Mouse (Mus musculus): ENCODE measurements around the gene Pakap. TPM values are rescaled to one million over a fixed set of nuclear protein-coding genes. Genes with fewer than 3 reads are reported as not detected.
A peak's percentile ranks its signal among the peaks of the same experiment; 100 is the strongest.

Pakap gene
- polyA plus RNA-seq, 1 experiment from 2014 or later, result 21.4 TPM

- H3K4me3 ChIP-seq (ENCODE audit: low read depth, low read length), result no peak overlapping the region
- H3K27me3 ChIP-seq (ENCODE audit: control insufficient read depth, insufficient read depth, low read length), result no peaks in the 10 kb centered on the region
- no peaks in the 10 kb centered on the region for H3K9me3 ChIP-seq (ENCODE audit: control insufficient read depth, low read length)
- no peak overlapping the region for H3K4me2 ChIP-seq
- H3K9ac ChIP-seq (ENCODE audit: low read length), result no peak overlapping the region
- no peak overlapping the region for H3K27ac ChIP-seq (ENCODE audit: low read depth, low read length)
- H3K4me1 ChIP-seq (ENCODE audit: control insufficient read depth, insufficient read depth, low read length), result no peaks in the 10 kb centered on the region
- ATAC-seq (ENCODE audit: low FRiP score) (no peak), DNase-seq (ENCODE audit: low spot score, missing footprints) (no peak)
- H3K36me3 ChIP-seq (ENCODE audit: control insufficient read depth, insufficient read depth, low read length), result no peaks in the 10 kb centered on the region
- 100% methylated on average over 1 of the region's 1 CpGs for WGBS
Measured at GRCm38 (mm10) chr4:57650994-57651393, 83.0 kb downstream of the Pakap start.

- DNase-seq (ENCODE audit: low spot score, missing footprints) (no peak), ATAC-seq (ENCODE audit: low FRiP score) (no peak)
- Histone ChIP-seq H3K9me3 (ENCODE audit: control insufficient read depth, low read length) (no peaks in the 10 kb centered on the region), H3K36me3 (ENCODE audit: control insufficient read depth, insufficient read depth, low read length) (no peaks in the 10 kb centered on the region), H3K27me3 (ENCODE audit: control insufficient read depth, insufficient read depth, low read length) (no peaks in the 10 kb centered on the region), H3K4me2 (no peak overlapping the region), H3K9ac (ENCODE audit: low read length) (no peak overlapping the region), H3K27ac (ENCODE audit: low read depth, low read length) (no peak overlapping the region), H3K4me3 (ENCODE audit: low read depth, low read length) (no peak overlapping the region), H3K4me1 (ENCODE audit: control insufficient read depth, insufficient read depth, low read length) (no peaks in the 10 kb centered on the region)
- 92% methylated on average over 8 of the region's 8 CpGs for WGBS
Measured at GRCm38 (mm10) chr4:57651547-57651946, 83.6 kb downstream of the Pakap start.

DNA sequence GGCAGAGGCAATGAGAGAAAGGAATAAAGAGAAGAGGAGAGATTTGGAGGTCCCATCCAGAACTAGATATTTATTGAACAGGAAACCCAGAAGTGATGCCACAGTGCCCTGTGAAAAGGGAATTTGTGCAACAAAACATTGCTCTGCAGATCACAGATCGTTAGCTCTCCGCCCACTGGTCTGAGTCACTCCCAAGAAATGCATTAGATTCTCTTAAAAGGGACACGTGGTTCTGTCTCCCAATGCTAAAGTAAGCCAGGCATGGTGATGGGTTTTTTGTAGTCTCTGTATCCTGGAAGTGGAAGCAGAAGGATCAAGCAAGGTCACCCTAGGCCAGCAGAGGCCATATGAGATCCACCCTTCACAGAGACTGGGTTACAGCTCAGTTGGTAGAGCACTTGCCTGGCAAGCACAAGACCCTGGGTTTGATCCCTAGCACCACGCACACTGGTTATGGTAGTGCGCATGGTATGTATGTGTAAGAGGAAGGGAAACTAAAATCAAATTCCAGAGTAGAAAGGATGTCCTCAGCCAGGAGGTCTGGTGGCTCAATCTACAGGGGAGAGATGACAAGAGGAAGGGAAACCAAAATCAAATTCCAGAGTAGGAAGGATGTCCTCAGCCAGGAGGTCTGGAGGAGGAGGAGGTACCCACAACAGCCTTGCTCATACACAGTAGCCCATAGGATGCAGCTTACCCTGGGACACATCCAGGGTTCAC lies 84.4 kb downstream of the Pakap start:
- 81% methylated on average over 5 of the region's 5 CpGs for WGBS

GRCm38 (mm10) chr4:57655966-57656365 lies 88.0 kb downstream of the Pakap start:
- H3K4me2 ChIP-seq, result no peak overlapping the region
- no peaks in the 10 kb centered on the region for H3K27me3 ChIP-seq (ENCODE audit: control insufficient read depth, insufficient read depth, low read length)
- H3K9me3 ChIP-seq (ENCODE audit: control insufficient read depth, low read length), result no peaks in the 10 kb centered on the region
- H3K9ac ChIP-seq (ENCODE audit: low read length), result no peak overlapping the region
- 79% methylated on average over 1 of the region's 1 CpGs for WGBS
- no peak for ATAC-seq (ENCODE audit: low FRiP score)
- DNase-seq (ENCODE audit: low spot score, missing footprints), result no peak
- H3K27ac ChIP-seq (ENCODE audit: low read depth, low read length), result no peak overlapping the region
- no peaks in the 10 kb centered on the region for H3K36me3 ChIP-seq (ENCODE audit: control insufficient read depth, insufficient read depth, low read length)
- peaks cover 12% of the 10 kb centered on the region for H3K4me1 ChIP-seq (ENCODE audit: control insufficient read depth, insufficient read depth, low read length)
- no peak overlapping the region for H3K4me3 ChIP-seq (ENCODE audit: low read depth, low read length)

More for the DNA sequence above, 84.4 kb downstream of the Pakap start:
- Histone ChIP-seq H3K36me3 (ENCODE audit: control insufficient read depth, insufficient read depth, low read length) (no peaks in the 10 kb centered on the region), H3K4me3 (ENCODE audit: low read depth, low read length) (no peak overlapping the region), H3K27ac (ENCODE audit: low read depth, low read length) (no peak overlapping the region), H3K4me1 (ENCODE audit: control insufficient read depth, insufficient read depth, low read length) (no peaks in the 10 kb centered on the region), H3K27me3 (ENCODE audit: control insufficient read depth, insufficient read depth, low read length) (no peaks in the 10 kb centered on the region), H3K9me3 (ENCODE audit: control insufficient read depth, low read length) (no peaks in the 10 kb centered on the region), H3K9ac (ENCODE audit: low read length) (no peak overlapping the region), H3K4me2 (no peak overlapping the region)
- no peak for DNase-seq (ENCODE audit: low spot score, missing footprints)
- ATAC-seq (ENCODE audit: low FRiP score), result no peak

DNA sequence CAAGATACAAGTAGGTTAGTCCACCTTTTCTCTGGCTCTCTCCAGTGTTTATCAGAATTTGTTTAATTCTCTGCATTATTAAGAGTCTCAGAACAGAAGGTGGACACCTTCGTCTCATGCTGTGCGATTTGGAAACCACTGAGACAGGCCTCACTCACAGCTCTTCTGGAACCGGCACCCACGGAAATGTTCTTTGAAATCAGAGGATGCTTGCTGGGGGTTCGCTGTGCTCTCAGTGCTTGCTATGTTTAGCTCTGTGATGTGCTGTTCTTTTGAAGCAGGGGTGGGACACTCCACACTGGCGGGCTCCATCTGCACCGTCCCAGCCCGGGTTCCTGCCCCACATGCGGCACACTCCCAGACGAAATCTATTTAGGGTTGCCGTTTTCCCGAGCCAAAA lies 88.4 kb downstream of the Pakap start:
- 95% methylated on average over 12 of the region's 12 CpGs for WGBS
- no peak overlapping the region for H3K27ac ChIP-seq (ENCODE audit: low read depth, low read length)
- ATAC-seq (ENCODE audit: low FRiP score) (no peak), DNase-seq (ENCODE audit: low spot score, missing footprints) (no peak)
- peaks cover 12% of the 10 kb centered on the region for H3K4me1 ChIP-seq (ENCODE audit: control insufficient read depth, insufficient read depth, low read length)
- no peaks in the 10 kb centered on the region for H3K27me3 ChIP-seq (ENCODE audit: control insufficient read depth, insufficient read depth, low read length)
- no peak overlapping the region for H3K4me3 ChIP-seq (ENCODE audit: low read depth, low read length)
- no peak overlapping the region for H3K9ac ChIP-seq (ENCODE audit: low read length)
- H3K4me2 ChIP-seq, result no peak overlapping the region
- no peaks in the 10 kb centered on the region for H3K36me3 ChIP-seq (ENCODE audit: control insufficient read depth, insufficient read depth, low read length)
- H3K9me3 ChIP-seq (ENCODE audit: control insufficient read depth, low read length), result no peaks in the 10 kb centered on the region

DNA sequence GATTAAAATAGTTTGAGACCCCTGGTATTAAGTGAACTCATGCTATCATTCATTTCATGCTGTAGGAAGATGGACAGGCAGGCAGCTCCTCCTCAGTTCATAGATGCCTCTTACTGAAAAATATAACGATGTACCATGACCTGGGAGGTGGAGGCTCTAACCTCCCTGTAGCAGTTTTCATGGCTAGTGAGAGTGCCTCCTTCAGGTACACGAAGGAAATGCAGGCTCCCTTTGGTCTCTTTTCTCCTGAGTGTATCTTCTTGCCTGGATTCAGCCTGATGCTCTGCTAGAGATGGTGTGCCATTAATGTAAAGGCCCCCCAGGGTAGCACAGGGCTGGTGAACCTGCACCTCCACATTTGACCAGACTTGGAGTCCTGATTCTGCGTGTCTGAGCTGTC lies 88.9 kb downstream of the Pakap start:
- Histone ChIP-seq H3K4me1 (ENCODE audit: control insufficient read depth, insufficient read depth, low read length) (peaks cover 12% of the 10 kb centered on the region), H3K9me3 (ENCODE audit: control insufficient read depth, low read length) (no peaks in the 10 kb centered on the region), H3K9ac (ENCODE audit: low read length) (no peak overlapping the region), H3K27me3 (ENCODE audit: control insufficient read depth, insufficient read depth, low read length) (no peaks in the 10 kb centered on the region), H3K27ac (ENCODE audit: low read depth, low read length) (no peak overlapping the region), H3K4me3 (ENCODE audit: low read depth, low read length) (no peak overlapping the region), H3K4me2 (no peak overlapping the region), H3K36me3 (ENCODE audit: control insufficient read depth, insufficient read depth, low read length) (no peaks in the 10 kb centered on the region)
- DNase-seq (ENCODE audit: low spot score, missing footprints), result no peak
- 92% methylated on average over 3 of the region's 3 CpGs for WGBS
- ATAC-seq (ENCODE audit: low FRiP score), result no peak

GRCm38 (mm10) chr4:57660470-57660869 lies 92.5 kb downstream of the Pakap start:
- no peaks in the 10 kb centered on the region for H3K36me3 ChIP-seq (ENCODE audit: control insufficient read depth, insufficient read depth, low read length)
- H3K4me2 ChIP-seq, result no peak overlapping the region
- peak; percentile 72 for ATAC-seq (ENCODE audit: low FRiP score)
- no peak overlapping the region for H3K9ac ChIP-seq (ENCODE audit: low read length)
- peak; percentile 86 for DNase-seq (ENCODE audit: low spot score, missing footprints)
- WGBS, result 19% methylated on average over 4 of the region's 4 CpGs
- no peaks in the 10 kb centered on the region for H3K27me3 ChIP-seq (ENCODE audit: control insufficient read depth, insufficient read depth, low read length)
- no peak overlapping the region for H3K4me3 ChIP-seq (ENCODE audit: low read depth, low read length)
- H3K27ac ChIP-seq (ENCODE audit: low read depth, low read length), result no peak overlapping the region
- peaks cover 12% of the 10 kb centered on the region for H3K4me1 ChIP-seq (ENCODE audit: control insufficient read depth, insufficient read depth, low read length)
- H3K9me3 ChIP-seq (ENCODE audit: control insufficient read depth, low read length), result no peaks in the 10 kb centered on the region

- Histone ChIP-seq H3K9me3 (ENCODE audit: control insufficient read depth, low read length) (no peaks in the 10 kb centered on the region), H3K4me2 (no peak overlapping the region), H3K27ac (ENCODE audit: low read depth, low read length) (no peak overlapping the region), H3K4me1 (ENCODE audit: control insufficient read depth, insufficient read depth, low read length) (no peaks in the 10 kb centered on the region), H3K27me3 (ENCODE audit: control insufficient read depth, insufficient read depth, low read length) (no peaks in the 10 kb centered on the region), H3K36me3 (ENCODE audit: control insufficient read depth, insufficient read depth, low read length) (no peaks in the 10 kb centered on the region), H3K4me3 (ENCODE audit: low read depth, low read length) (no peak overlapping the region), H3K9ac (ENCODE audit: low read length) (no peak overlapping the region)
- 85% methylated on average over 3 of the region's 3 CpGs for WGBS
- no peak for DNase-seq (ENCODE audit: low spot score, missing footprints)
- ATAC-seq (ENCODE audit: low FRiP score), result no peak
Measured at GRCm38 (mm10) chr4:57666101-57666500, 98.1 kb downstream of the Pakap start.

DNA sequence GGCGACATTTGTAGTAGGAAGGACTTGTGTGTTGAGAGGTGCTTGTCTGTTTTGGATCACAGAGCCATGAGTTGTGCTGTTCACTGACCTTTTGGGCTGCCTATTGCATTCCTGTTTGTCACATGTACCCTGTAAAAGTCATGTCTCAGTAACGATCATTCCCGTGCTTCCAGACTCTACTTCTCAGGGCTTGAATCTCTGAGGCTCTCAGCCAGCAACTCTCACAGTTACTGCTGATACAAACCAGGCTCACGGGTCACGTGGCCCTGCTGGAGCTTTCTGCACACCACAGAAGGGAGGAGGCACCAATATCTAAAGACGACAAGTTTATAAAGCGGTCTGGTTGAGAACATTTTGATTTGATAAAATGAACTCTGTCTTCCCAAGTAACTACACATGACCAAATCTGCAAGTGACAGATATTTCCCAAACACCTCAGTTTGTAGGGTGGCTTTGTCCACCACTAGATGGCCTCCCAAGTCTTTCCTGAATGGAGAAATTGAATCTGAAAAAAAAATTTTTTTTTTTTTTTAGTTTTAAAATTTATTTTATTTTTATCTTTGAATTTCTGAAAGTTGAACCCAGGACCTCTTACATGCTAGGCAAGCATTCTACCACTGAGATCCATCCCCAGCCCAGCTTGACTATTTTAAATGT lies 103.0 kb downstream of the Pakap start:
- DNase-seq (ENCODE audit: low spot score, missing footprints) (no peak), ATAC-seq (ENCODE audit: low FRiP score) (no peak)
- Histone ChIP-seq H3K27ac (ENCODE audit: low read depth, low read length) (no peak overlapping the region), H3K36me3 (ENCODE audit: control insufficient read depth, insufficient read depth, low read length) (no peaks in the 10 kb centered on the region), H3K4me2 (no peak overlapping the region), H3K9me3 (ENCODE audit: control insufficient read depth, low read length) (no peaks in the 10 kb centered on the region), H3K4me3 (ENCODE audit: low read depth, low read length) (no peak overlapping the region), H3K4me1 (ENCODE audit: control insufficient read depth, insufficient read depth, low read length) (peaks cover 4% of the 10 kb centered on the region; the same call in 1 of the 2 replicates), H3K27me3 (ENCODE audit: control insufficient read depth, insufficient read depth, low read length) (no peaks in the 10 kb centered on the region), H3K9ac (ENCODE audit: low read length) (no peak overlapping the region)
- WGBS, result 82% methylated on average over 7 of the region's 7 CpGs

Data from midbrain, embryonic 11.5 days (tissue).